Mouse (Mus musculus) myocyte (in vitro differentiated cells): Measurements from ENCODE around the gene Tm9sf4.
A peak's percentile ranks its signal among the peaks of the same experiment; 100 is the strongest.

Source experiments
- MAX ChIP-seq: IDR thresholded peaks from one replicate; pipeline ENCODE4 v1.6.1; 2011; ENCODE audit warnings: low read depth, mild to moderate bottlenecking, control low read depth
- MYOD1 ChIP-seq, 3 experiments: IDR thresholded peaks; one replicate each; pipeline ENCODE4 v1.6.1; 2011; ENCODE audit warnings: control low read depth in 2 of 3, low read depth in 2 of 3, mild to moderate bottlenecking in 2 of 3, moderate library complexity in 1 of 3; ENCODE audit not compliant: insufficient read length in 2 of 3, control insufficient read depth in 1 of 3
- POLR2A ChIP-seq: IDR thresholded peaks from one replicate; pipeline ENCODE4 v1.6.1; 2011; ENCODE audit warnings: low read depth, mild to moderate bottlenecking, control low read depth, moderate library complexity; ENCODE audit not compliant: insufficient read length
- REST ChIP-seq: IDR thresholded peaks from one replicate; pipeline ENCODE4 v1.6.1; 2011; ENCODE audit warnings: mild to moderate bottlenecking, control low read depth, moderate library complexity; ENCODE audit not compliant: insufficient read depth, insufficient read length

- no peak for TF ChIP-seq POLR2A
- no peak for TF ChIP-seq REST
- TF ChIP-seq MYOD1 (IDR thresholded peaks at IDR 0.05; ENCODE audit: control insufficient read depth in 1 of 3, insufficient read length in 2 of 3, low read depth in 2 of 3): peak in 2 of 3 experiments; percentile 40 to 80
- TF ChIP-seq MAX: no peak
These were observed 95.5 kb downstream of the Tm9sf4 start for GRCm38 (mm10) chr2:153256604-153257003.
